Mouse (Mus musculus) bone marrow, adult 2 months (tissue): Measurements from ENCODE around the gene Ppil1.

Source experiments
- CTCF ChIP-seq: fragments of 200-500 bp; IDR thresholded peaks from 2 replicates; pipeline ENCODE4 v1.5.1; 2011; ENCODE audit warnings: low read length, control low read depth; ENCODE audit not compliant: control insufficient read depth, insufficient read depth
- POLR2A ChIP-seq: fragments of 200-500 bp; IDR thresholded peaks from 2 replicates; pipeline ENCODE4 v1.6.1; 2011; ENCODE audit warnings: low read depth, mild to moderate bottlenecking, control low read depth, low read length, borderline replicate concordance; ENCODE audit not compliant: control insufficient read depth

- no peak for TF ChIP-seq CTCF
- no peak for TF ChIP-seq POLR2A
Measured at GRCm38 (mm10) chr17:29311602-29312001, 47.6 kb upstream of the Ppil1 start.
